Mouse (Mus musculus) kidney, postnatal 4 days (tissue): ENCODE data around the gene Tex12.

Source experiments
- DNase-seq, 2 experiments: peaks; one replicate each; pipeline ENCODE4 v3.0.0; 2021; ENCODE audit warnings: mixed read lengths in 2 of 2

Gene Tex12

DNA sequence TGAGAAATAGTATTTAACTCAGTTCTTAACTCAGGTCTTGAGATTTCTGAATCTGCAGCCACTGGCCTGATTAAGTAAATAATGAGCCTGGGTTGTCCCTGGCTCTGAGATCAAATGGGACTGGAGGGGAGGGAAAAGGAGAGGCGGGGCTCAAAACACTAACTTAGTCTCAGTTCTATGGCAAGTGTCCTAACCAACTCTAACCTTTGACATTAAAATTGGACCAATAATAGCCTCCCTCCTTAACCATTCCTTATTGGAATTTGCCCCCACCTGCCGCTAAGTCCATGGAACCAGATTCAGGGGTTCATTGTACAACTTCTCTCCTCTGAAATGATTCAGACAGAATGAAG lies 6.1 kb downstream of the Tex12 start, which contains the start of gene Bco2:
Gene Bco2, minus strand, starts transcription at position 88 of the 353 bp plus-strand sequence.
- DNase-seq: peak in 1 of 2 experiments; percentile 13

DNA sequence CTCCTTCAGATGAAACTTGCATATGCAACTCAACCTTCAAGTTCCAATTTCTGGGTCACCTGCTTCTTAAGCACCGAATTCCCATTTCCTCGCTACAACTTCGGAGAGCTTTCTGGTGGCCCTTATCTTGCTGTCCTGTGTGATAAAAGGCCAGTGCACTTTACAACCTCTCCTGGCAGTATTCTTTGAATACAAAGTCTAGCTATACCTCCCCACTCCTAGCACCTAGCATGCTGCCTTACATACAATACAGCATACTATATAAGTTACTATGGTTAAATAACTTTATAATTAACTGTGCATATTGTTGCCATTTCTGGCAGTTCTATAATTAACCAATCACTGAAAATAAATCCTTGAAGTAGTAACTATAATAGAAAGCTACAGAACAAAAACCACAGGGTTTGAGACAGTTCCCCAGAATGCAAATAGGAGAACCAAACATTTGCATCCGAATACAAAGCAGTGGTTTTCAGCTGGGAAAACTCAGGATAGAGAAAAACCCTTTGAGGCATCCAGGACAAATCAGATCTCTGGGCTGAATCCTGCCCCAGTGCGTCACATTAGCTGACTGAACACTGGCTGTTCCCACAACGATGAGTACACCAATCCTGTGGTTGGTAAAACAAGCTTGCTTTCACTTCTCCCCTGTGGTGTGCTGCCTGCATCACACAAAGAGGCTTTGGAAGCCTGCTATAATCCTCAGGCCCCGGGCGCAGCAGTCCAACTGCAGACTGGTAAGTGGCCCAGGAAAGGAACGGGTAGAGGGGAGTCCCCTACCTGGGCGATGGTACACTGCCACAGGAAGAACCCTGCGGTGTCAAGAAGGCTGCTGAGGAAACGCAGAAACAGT lies 6.7 kb downstream of the Tex12 start, which contains the start of gene Il18:
Gene Il18, plus strand, starts transcription at position 587 of the 853 bp plus-strand sequence.
- peak; percentile 17 to 39 for DNase-seq

DNA sequence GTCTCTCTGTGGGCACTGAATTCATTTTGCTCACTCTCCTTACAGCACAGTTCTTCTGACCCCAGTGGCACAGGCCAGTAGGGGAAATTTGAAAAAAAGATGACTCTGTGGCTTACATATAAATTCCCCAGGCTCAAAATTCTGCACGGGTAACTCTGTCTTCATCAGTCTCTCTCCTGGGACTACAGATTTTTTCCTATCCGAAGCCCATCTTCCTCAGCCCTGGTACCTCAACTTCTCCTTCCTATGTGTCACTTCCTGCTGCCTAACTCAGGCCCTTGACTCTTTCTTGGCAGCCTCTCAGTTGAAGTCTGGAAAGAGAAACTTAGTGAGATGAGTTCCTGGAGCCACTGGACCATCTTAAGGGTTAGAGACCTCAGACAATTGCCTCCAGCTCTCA lies 7.6 kb downstream of the Tex12 start:
- DNase-seq: no peak

DNA sequence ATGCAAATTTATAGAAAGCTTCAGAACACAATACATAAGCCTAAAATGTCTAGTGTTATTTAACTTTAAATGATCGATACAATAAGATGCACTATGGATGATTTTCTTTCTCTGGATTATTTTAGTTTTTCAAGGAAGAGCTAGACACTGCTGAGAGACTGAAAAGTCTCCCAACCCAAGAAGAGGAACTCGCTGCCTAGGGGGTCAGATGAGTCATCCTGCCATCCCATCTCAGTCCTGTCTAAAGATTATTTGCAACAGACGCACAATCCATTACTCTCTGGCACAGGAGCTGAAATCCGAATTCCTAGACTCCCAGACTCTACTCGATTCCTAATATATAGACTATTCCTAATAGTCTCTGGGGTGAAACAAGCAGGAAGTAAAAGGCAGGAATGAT lies 8.9 kb downstream of the Tex12 start:
- no peak for DNase-seq

DNA sequence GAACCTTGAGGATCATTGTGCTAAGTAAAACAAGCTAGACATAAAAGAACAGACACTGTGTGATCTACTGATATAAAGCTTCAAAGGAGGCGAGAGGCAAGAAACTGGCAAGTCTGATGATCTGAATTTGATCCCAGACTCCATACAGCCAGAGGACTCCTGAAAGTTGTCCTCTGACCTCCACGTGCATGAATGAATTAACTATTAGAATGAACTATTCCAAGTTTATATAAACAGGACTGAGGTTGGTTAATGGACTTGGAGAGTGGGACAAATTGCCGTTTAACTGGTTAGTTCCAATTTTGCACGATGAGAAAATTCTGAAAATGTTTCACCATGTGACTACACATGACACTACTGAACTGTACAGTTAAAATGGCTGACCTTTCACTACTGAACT lies 12.2 kb downstream of the Tex12 start:
- DNase-seq: no peak

DNA sequence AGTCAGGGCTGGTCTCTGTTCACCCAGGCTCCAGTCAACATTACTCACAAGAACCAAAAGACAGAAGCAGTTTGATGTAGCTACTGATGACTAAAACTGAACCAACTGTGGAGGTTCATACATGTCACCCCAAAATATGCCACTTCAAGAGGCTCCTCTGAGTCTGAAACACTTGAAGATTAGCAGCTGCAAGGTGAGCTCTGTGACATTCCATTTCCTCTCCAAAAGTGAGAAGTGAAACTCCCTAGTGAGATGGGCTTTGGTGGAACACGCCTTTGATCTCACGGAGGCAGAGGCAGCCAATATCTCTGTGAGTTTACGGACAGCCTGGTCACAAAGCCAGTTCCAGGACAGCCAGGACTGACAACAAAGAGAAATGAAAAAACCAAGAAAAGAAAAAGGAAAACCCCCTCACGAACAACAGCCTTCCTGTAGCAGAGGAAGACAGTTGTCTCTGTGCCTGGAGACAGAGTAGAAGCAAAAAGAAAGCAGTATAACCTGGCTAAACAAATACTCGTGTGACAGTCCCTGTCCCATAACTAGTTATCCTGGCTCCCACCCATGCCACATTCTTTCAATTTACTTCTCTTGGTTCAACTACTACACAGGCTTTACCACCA lies 13.2 kb downstream of the Tex12 start:
- no peak for DNase-seq

DNA sequence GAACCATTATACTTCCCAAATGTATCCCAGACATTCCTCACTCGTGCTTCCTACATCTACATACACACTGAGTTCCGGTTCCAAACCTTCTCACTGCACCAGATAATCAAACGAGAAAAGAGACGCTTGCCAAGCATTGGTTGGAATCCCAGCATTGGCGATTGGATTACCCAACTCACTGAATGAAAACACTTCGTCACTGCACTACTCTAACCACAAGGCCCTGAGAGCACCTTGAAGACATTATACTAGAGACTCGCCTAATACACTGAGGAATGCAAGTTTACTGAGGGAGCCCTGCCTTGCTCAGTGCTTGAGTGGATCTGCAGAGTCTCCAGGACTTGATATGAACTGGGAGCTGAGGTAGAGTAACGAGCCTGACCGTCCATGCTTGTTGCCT lies 18.7 kb downstream of the Tex12 start:
- DNase-seq: no peak

DNA sequence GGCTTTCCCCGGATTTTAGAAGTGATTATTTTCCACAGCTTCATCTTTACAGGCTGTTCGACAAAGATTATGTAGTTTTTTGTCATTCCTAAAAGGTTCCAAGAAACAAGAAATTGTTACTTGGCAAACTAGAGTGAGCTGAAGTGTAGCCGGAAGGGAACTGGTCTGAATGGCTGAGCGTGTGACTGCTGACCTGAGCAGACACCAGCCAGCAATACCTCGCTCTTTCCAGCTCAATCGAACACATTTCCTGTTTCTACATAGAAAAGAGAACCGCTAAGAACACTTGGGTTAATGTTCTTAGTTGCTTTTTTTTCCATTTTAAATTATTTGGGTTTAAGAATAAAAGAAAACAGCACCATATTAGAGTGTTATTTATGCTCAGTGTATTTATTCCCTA lies 21.0 kb downstream of the Tex12 start:
- no peak for DNase-seq

DNA sequence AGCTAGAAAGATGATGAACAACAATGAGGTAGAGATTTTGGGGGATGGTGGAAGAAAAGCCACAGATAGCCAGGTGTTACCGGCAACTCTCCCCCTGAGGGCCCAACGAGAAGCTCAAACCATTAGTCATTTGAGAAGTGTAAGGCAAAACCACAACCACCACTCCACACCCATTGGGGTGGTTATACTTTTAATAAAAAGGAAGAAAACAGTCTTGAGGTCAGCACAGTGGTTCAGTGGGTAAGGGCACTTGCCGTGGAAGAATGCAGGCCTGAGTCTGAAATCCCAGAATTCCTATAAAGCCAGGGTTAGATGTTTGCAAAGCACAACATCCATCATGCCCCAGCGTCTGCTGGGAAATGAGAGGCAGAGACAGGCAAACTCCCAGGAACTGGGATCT lies 23.8 kb downstream of the Tex12 start:
- no peak for DNase-seq

DNA sequence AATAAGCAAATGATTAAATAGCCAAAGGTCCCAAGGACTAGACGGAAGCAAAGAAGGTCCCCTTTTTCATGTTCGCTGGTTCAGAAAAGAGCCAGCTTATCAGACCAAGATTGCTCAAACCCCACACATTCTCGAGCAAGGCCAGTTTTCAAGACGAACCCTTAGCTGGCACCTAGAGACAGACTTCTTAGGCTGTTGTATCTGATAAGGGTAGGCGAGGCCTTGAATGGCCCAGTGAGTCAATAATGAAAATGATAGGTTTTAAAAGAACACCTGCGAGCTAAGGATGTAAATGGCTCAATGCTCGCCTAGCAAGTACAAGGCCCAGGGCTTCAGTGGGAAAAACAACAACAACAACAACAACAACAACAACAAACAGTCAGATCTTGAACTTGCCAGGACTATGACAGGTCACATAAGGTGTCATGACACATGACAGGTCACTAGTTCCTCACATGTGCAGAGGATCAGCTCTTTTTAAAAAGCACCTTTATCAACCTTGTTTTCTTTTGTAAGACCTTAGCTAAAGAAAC lies 24.5 kb downstream of the Tex12 start:
- no peak for DNase-seq

DNA sequence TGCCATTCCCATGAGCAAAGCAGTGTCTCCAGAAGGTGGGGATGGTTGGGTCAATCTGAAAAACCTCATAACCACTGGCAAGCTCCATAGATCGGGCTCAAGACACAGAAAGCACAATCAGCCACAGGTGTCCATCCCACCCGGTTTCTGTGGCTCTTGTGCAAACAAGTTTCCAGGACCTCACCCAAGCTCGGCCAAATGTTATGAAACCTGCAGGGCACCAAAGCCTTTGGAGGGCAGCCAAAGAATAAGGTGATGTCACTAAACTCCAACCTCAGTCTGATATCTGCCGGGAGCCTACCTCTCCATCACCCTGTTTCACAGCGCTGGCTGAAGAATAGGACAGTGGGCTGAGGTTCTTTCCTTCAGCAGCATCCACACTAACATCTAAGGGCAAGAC lies 25.2 kb downstream of the Tex12 start:
- no peak for DNase-seq

DNA sequence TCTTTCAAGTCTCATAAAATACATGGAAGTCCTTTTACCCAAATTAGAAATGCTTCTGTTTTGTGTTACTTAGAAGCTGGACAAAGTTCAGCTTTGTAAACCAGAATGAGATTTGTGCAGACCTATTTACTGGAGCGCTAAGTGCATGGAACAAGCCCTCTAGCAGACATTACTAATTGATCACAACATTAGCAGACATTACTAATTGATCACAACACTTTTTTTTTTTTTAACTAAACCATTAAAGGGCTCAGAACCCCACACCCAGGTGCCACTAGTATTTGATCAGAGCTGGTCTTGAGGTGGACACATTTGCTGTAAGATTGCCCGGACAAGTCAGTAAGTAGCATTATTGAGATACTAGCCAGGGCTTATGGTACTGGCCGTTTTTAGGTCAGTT lies 27.3 kb downstream of the Tex12 start:
- DNase-seq: no peak

DNA sequence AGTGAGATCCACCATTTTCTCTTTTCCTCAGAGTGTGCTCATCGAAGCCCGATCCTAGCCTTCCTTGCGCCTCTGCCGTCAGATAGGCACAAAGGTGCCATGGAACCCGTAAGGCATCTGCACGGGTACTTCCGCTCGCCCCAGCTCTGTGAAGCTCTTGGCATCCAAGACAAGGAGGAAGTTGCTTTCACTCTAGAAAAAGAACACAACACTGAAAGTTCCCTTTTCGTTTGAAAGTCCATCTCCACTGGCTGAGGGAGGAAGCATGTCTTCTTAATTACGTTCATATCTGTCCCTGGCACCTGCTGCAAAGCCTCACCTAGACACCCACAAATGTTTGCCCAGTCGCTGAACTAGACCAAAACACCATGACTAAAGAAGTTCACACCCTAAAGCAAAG lies 27.8 kb downstream of the Tex12 start:
- DNase-seq: peak in 1 of 2 experiments; percentile 13

DNA sequence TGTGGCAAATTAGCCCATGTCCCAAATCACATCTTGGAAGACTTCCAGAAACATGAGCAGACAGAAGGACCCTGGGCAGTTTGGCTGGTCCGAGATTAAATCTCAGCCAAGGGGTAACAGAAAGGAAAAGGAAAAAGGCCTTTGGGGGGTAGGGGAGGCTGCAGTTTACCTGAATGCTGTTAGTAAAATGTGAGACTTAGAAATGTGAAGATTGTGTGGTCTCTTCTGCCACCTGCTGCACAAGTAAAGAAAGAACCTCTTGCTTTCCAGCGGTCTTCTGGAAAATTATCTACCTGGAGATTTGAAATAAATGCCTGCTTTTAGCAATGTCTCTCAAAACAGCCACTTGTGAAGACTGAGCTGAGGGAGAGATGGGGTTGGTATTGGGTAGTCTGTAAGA lies 30.2 kb downstream of the Tex12 start:
- peak; percentile 41 to 50 for DNase-seq

DNA sequence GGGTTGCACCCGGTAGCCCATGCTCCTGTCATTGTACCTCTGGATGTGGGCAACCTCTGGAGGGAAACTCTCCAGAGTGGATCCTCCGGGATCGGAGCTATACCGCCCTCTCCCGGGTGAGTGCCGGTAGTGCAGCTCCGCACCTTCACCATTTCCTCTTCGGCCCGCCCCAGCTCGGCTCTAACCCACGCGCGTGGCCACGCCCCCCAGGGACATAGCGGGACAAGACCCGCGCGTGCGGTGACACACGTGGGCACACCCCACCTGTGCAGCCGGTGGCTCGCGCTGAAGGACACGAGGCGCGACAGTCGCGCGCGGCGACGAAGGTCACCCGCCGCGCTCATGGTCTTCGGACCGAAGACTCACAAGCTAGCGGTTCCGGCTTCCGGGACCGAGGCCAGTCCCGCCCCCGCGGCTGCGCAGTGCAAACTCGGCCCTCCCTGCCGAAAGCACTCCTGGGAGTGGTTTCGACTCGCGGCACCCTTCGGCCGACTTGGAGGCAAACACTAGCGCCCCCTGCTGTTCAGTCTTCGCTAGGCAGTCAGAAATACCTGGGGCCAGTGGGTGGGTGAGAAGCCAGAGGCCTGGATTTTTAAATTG lies 32.7 kb downstream of the Tex12 start, which contains the start of gene Pts:
Gene Pts, minus strand, starts transcription at position 432 of the 600 bp plus-strand sequence.
- DNase-seq: peak; percentile 98 to 99

DNA sequence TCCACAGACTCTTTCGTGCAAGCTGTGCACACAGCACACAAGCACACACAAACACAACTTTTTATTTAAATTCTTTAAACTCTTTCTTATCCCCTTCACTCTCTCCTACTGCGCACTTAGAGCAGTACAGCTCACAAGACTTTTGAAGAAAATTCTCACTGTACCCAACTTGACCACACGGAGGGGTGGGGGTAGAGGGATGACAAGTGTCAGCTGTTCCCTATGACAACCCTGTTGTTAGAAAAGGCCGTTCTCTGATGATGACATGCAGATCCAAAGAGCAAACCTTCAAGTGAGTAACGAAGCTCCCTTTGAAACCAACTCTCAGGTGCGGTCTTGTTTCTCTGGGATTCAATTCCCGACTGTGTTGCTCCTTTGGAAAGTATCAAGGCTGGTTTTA lies 33.3 kb downstream of the Tex12 start:
- peak in 1 of 2 experiments; percentile 11 for DNase-seq

DNA sequence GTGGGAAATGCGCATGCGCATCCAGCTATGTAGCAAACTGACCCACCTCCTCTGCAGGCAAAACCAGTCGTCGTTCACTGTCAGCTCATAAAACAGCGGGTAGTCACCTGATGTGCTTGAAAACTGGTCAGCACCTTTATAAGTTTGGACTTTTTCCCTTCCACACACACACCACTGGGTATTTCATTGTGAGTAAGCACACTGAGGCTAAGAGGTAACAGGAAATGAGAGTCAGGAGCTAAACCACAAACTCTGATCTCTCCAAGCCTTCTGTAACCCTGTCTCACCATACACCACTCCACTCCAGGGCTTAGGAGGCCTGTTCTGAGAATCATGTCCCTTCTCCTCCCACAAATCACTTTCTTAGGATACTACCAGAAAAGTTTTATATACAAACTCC lies 35.5 kb downstream of the Tex12 start:
- DNase-seq: no peak

DNA sequence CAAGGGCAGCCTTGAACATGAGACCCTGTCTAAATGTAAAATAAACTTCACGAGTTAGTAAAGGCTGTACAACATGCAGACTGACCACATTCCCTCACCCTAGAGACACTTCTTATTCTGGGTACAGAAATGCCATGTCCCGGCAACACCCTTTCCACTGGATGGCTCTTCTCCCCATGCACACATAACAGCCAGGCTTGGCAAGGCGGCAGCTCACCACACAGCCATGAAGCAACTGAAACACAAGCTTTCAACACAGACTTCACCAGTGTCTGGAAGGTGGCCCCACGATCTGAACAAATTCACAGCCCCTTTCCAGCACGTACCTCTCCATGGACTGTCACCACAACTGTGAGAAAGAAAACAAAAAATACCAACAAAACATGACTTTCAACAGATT lies 36.2 kb downstream of the Tex12 start:
- DNase-seq: no peak

DNA sequence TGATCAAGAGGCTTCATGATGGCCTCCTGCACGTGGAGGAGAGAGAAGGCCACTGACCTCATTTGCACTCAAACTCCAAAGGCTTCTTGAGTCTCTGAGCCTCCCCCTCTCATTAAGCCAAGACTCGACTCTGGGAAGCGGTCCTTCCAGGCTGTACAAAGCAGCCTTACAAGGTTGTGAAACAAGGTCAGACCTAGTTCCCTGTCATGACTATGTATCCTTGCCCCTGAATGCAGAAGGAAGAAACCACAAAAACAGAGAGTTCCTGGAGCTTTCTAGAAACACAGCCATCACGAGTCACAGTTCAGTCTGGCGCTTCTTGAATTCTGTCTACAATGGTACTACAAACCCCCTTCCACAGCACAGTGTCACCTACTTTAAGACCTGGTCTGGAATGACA lies 38.6 kb downstream of the Tex12 start:
- no peak for DNase-seq

DNA sequence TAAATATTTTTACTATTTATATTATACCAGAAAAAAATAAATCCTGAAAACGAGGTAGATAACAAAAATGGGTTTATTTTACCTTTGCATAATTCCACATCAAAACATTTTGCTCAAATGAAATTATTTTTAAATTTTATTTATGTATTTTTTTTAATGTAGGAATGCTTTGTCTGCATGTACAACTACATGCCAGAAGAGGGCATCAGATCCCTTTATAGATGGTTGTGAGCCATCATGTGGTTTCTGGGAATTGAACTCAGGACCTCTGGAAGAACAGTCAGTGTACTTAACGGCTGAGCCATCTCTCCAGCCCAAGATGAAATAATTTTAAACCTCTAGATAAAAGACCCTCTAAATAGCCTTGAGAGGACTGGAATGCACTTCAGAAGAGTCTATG lies 39.6 kb downstream of the Tex12 start:
- DNase-seq: no peak

DNA sequence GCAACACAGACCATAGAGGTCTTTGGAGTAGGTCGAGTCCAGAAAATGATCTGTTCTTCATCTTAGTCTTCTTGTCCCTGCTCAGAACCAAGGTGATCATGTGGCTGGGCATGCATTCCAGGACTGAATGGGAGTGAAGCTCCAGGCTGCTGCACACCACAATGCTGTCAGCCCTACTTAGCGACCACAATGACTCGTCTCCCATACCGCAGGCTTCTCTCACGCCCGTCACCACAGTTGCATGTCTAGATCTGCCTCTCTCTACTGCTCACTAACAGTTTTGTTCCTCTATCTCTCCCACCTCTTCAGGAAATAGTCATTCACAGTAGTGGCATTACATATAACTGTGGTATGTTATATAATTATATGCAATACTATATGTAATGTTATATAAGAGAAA lies 40.4 kb downstream of the Tex12 start:
- no peak for DNase-seq

DNA sequence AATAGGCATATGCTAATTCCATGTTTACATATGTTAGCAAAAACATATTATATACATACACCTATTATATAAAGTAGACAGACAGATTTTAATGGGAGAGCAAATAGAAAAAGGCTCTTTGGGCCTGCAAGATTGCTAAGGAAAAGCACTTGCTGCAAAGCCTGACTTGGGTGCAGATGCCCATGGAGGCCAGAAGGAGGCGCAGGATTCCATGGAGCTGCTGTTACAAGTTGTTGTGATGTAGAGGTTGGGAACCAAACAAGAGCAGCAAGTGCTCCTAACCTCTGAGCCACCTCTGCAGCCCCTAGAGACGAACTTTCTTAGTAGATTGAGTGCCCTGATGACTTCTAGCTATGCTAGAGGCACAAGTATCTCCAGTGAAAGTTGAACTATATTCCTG lies 42.3 kb downstream of the Tex12 start:
- DNase-seq: peak; percentile 45 to 52

DNA sequence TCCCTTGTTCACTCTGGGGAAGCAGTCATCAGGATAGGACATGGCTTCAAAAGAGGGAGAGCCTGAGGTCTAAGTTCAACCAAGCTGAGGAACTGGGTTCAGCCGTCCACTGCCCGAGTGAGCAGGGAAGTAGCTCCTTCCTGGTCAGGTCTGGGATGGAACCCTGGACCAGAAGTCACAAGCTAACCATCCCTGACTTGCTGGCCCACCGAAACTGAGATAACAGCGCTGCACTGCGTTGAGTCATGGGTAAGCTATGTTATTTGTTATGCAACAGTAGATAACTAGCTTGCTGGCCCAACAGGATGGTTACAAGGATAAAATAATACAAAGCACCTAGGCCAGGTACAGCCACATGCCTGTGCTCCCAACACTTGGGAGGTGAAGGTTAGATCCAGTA lies 45.7 kb downstream of the Tex12 start:
- no peak for DNase-seq

DNA sequence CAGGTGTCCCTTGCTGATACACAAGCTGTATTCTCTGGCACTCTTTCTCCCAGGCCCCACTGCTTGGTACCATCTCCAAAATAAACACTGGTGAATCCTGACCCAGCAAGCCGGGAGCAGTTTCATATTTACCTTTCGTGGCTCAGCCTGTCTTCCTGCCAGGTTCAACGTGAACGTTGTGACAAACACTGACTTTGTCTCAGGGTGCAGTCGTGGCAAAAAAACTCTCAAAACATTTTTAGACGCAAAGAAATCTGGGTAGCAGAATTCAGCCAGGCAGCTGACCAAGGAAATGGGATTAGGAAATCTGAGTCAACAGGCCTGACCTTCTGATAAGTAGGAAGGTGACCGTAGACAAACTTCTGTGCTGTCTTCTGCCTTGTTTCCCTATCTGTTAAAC lies 53.6 kb downstream of the Tex12 start:
- DNase-seq: no peak
